Mouse (Mus musculus): ENCODE results near the gene Gm8220. TPM values are rescaled to one million over a fixed set of nuclear protein-coding genes. Genes with fewer than 3 reads are reported as not detected.

Gene Gm8220
- not detected in 2 replicates for polyA plus RNA-seq (2012; ENCODE audit: low replicate concordance)

GRCm38 (mm10) chr14:44285280-44285679, at the start of gene Gm8220:
Gm8220 (plus strand) TSS chr14:44285580.

GRCm38 (mm10) chr14:44338484-44338883, 53.1 kb downstream of the Gm8220 start, which contains the start of gene Gm5930:
Gm5930 (minus strand) TSS chr14:44338584.

Other genes starting within 250 kb of the Gm8220 start
- 3.3 and 6.2 TPM in 2 replicates for gene Ear2, start 182.9 kb upstream of the Gm8220 start, polyA plus RNA-seq (2012; ENCODE audit: low replicate concordance)
- gene Gm3327, start 161.7 kb upstream of the Gm8220 start, polyA plus RNA-seq (2012; ENCODE audit: low replicate concordance) = not detected in 2 replicates
- not detected in 2 replicates for gene Gm8212, start 87.9 kb upstream of the Gm8220 start, polyA plus RNA-seq (2012; ENCODE audit: low replicate concordance)
- not detected in 2 replicates for gene 4930503E14Rik, start 72.3 kb upstream of the Gm8220 start, polyA plus RNA-seq (2012; ENCODE audit: low replicate concordance)
- gene Gm5930, start 53.0 kb downstream of the Gm8220 start, polyA plus RNA-seq (2012; ENCODE audit: low replicate concordance) = not detected in 2 replicates
- not detected in 2 replicates for gene Gm8229, start 79.8 kb downstream of the Gm8220 start, polyA plus RNA-seq (2012; ENCODE audit: low replicate concordance)
- gene Gm3371, start 125.1 kb downstream of the Gm8220 start, polyA plus RNA-seq (2012; ENCODE audit: low replicate concordance) = not detected in 2 replicates
- gene Gm8232, start 148.1 kb downstream of the Gm8220 start, polyA plus RNA-seq (2012; ENCODE audit: low replicate concordance) = not detected in 2 replicates
- gene BC061237, start 206.9 kb downstream of the Gm8220 start, polyA plus RNA-seq (2012; ENCODE audit: low replicate concordance) = not detected in 2 replicates
- not detected in 2 replicates for gene Gm17093, start 232.7 kb downstream of the Gm8220 start, polyA plus RNA-seq (2012; ENCODE audit: low replicate concordance)

Measured in hematopoietic multipotent progenitor cell, adult 10-12 weeks (in vitro differentiated cells).